Mouse (Mus musculus) R1 (cell line): ENCODE data around the gene Tbx2.

ENCODE experiments used
- DNase-seq: peaks from one replicate; pipeline ENCODE4 v3.0.0-alpha.2; 2018; ENCODE audit warnings: low read depth, low spot score

Tbx2 gene

GRCm38 (mm10) chr11:85887801-85888450 is 55.6 kb downstream of the Tbx2 start:
- no peak for DNase-seq

- peak; percentile 29 for DNase-seq
Observed at GRCm38 (mm10) chr11:85888451-85888961, 56.2 kb downstream of the Tbx2 start.

- DNase-seq: peak; percentile 16
Observed at GRCm38 (mm10) chr11:85889056-85889729, 56.8 kb downstream of the Tbx2 start.

- DNase-seq: peak; percentile 31
Observed at GRCm38 (mm10) chr11:85889730-85890562, 57.6 kb downstream of the Tbx2 start.

DNA sequence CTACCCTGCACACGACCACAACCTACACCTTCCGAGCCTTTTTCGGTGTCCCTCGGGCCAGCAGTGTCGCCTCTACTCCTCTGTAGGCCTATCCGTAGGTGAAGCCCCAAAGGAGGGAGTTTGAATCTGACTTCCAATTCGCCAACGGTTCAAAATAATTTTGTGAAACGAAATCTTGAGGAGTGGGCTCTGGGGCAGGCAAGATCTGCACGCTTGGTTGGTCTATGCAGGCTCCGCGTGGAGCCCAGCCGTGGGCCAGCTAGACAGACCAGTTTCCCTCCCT is 58.2 kb downstream of the Tbx2 start:
- DNase-seq: peak; percentile 32

DNA sequence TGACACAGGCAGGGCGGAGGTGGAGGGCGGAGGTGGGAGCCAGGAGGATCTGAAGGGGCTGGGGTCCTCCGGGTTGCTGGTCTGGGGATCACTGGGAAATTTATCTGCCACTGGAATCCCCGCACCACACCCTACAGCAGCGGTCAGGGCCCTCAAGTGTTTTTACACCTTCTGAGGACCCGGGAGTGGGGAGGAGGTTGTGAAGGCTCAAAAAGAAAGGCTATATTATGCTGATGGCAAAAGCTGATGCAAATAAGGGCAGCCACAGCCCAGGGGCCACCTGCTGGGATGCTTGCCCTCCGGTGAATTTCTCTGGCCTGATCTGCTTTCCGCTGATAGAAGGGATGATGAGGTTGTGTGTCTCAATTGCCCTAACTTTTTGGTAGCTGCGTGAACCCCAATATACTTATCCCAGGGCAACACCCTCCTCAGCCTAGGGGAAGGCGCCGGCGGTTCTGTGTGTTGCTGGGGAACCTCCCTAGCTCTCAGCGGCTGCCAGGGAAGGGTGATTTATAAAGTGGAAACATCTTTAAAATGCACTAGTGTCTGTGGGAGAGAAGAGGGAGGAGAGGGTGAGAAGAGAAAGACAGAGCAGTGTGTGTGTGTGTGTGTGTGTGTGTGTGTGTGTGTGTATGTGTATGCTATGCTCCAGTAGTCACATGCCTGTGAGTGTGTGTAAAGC is 58.8 kb downstream of the Tbx2 start:
- peak; percentile 47 for DNase-seq
